Mouse (Mus musculus) thymus, adult 2 months (tissue): Measurements from ENCODE around the gene Aarsd1. TPM values are rescaled to one million over a fixed set of nuclear protein-coding genes. Genes with fewer than 3 reads are reported as not detected.

Experiments
- DNase-seq: peaks from one replicate; pipeline ENCODE4 v3.0.0; 2021
- H3K27ac ChIP-seq: fragments of 200-500 bp; 2 replicates; pipeline ENCODE4 v1.5.1; 2012; ENCODE audit warnings: low read length, control low read depth; ENCODE audit not compliant: control insufficient read depth, insufficient read depth
- H3K27me3 ChIP-seq: fragments of 200-500 bp; 2 replicates; pipeline ENCODE4 v1.6.1; 2012; ENCODE audit warnings: mild to moderate bottlenecking, low read length, moderate library complexity, mixed read lengths; ENCODE audit not compliant: control insufficient read depth, insufficient read depth
- H3K36me3 ChIP-seq: fragments of 200-500 bp; 2 replicates; pipeline ENCODE4 v1.6.1; 2012; ENCODE audit warnings: mild to moderate bottlenecking, low read length, moderate library complexity; ENCODE audit not compliant: control insufficient read depth, insufficient read depth
- H3K4me1 ChIP-seq: fragments of 200-500 bp; replicated peaks from 2 replicates; pipeline ENCODE4 v1.6.1; 2012; ENCODE audit warnings: low read length; ENCODE audit not compliant: control insufficient read depth, insufficient read depth
- H3K4me3 ChIP-seq: fragments of 200-500 bp; 2 replicates; pipeline ENCODE4 v1.5.1; 2012; ENCODE audit warnings: mild to moderate bottlenecking, low read length, control low read depth, moderate library complexity; ENCODE audit not compliant: control insufficient read depth, insufficient read depth
- CTCF ChIP-seq: fragments of 200-500 bp; IDR thresholded peaks from 2 replicates; pipeline ENCODE4 v1.5.1; 2012; ENCODE audit warnings: mild to moderate bottlenecking, control low read depth, low read length, moderate library complexity, borderline replicate concordance; ENCODE audit not compliant: control insufficient read depth, poor library complexity, insufficient read depth; ENCODE audit errors: extremely low read depth
- POLR2A ChIP-seq: fragments of 200-500 bp; IDR thresholded peaks from 2 replicates; pipeline ENCODE4 v1.6.1; 2012; ENCODE audit warnings: mild to moderate bottlenecking, low read length, control low read depth, moderate library complexity; ENCODE audit not compliant: control insufficient read depth, poor library complexity, insufficient read depth; ENCODE audit errors: extremely low read depth
- WGBS: fragments of 180-500 bp; shearing (Covaris S2); methylation state at CpG from one replicate; pipeline ENCODE4 v1.1.7; 2018; 5-methylcytosine and 5-hydroxymethylcytosine counted together
- polyA plus RNA-seq: library from polyadenylated mRNA; depleted of rRNA; stranded (reverse); fragments of >200 nt; gene quantifications from 2 replicates; pipeline ENCODE4 v1.2.3, GENCODE M21; 2012

The Aarsd1 gene
- polyA plus RNA-seq, 1 experiment, result 33.4 TPM

DNA sequence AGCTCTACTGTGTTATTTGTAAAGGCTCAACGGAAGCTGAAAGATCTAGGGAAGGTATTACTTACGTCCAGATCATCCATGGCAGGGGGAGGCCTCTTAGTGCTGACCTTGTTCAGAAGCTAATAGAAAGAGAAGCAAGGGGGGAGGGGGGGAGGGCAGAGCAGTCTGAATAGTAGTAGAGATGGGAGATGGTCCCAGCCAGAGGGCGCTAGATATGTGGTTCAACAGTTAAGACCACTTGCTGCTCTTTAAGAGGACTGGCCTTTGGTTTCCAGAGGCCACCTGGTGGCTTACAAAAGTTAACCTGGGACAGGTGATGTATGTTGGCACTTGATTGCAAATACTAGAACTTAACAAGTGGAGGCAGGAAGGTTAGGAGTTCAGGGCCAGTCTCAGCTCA lies 2.2 kb upstream of the Aarsd1 start:
- 95% methylated on average over 3 of the region's 3 CpGs for WGBS
- Histone ChIP-seq H3K4me1 (peaks cover 11% of the 10 kb centered on the region), H3K4me3 (no peak overlapping the region), H3K36me3 (no peaks in the 10 kb centered on the region), H3K27ac (no peak overlapping the region), H3K27me3 (no peaks in the 10 kb centered on the region)
- DNase-seq, result no peak
- TF ChIP-seq POLR2A, result no peak
- no peak for TF ChIP-seq CTCF

- H3K36me3 ChIP-seq, result no peaks in the 10 kb centered on the region
- H3K4me1 ChIP-seq, result peaks cover 4% of the 10 kb centered on the region
- WGBS, result 84% methylated on average over 6 of the region's 6 CpGs
- H3K27ac ChIP-seq, result no peak overlapping the region
- no peak overlapping the region for H3K4me3 ChIP-seq
- TF ChIP-seq CTCF (no peak), POLR2A (no peak)
- no peak for DNase-seq
- H3K27me3 ChIP-seq, result no peaks in the 10 kb centered on the region
Observed at GRCm38 (mm10) chr11:101418991-101419390, 1.6 kb upstream of the Aarsd1 start.

DNA sequence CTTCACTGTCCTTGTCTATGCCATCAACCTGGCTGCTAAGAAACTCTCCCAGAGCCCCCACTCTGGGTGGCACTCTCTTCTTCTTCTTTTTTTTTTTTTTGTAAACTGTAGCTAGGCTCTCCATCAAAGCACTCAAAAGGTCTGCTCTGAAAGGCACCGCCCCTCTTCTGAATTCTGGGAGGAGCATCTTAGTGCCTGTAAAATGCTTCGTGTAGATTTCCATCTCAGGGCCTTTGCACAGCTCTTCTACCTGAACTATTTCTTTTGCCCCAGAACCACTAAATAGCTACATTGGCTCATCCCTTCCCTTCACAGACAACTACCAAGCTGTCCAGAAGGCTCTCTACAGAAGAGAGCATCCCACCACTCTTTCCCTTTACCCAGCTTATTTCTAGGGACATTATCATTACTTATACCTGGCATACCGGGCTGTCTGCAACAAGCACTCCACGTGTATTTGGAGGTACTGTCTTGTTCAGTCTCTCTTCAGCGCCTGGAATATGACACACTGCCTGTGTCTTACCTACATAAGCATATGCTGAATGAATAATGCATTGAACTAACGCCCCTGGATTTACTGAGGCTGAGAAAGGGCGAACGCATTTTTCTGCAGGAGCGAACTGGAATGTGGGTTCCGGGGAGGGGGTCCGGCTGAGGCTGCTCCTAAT lies 848 bp downstream of the Aarsd1 start:
- H3K36me3 ChIP-seq, result peaks cover 4% of the 10 kb centered on the region; the same call in 1 of the 2 replicates
- under 1% methylated on average over 11 of the region's 11 CpGs for WGBS
- TF ChIP-seq CTCF (no peak), POLR2A (no peak)
- 0 out of 2 replicates have a peak, but pooled peaks cover 3% of the 10 kb centered on the region for H3K4me1 ChIP-seq
- peak; percentile 21 for DNase-seq
- no peaks in the 10 kb centered on the region for H3K27me3 ChIP-seq
- peak overlapping the region; percentile 92 for H3K4me3 ChIP-seq
- H3K27ac ChIP-seq, result no peak overlapping the region

- Histone ChIP-seq H3K36me3 (peaks cover 9% of the 10 kb centered on the region), H3K4me3 (no peak overlapping the region), H3K4me1 (0 out of 2 replicates have a peak, but pooled peaks cover 3% of the 10 kb centered on the region), H3K27me3 (no peaks in the 10 kb centered on the region), H3K27ac (no peak overlapping the region)
- TF ChIP-seq CTCF (no peak), POLR2A (no peak)
- 95% methylated on average over 2 of the region's 2 CpGs for WGBS
- DNase-seq, result no peak
Observed at GRCm38 (mm10) chr11:101415306-101415705, 2.1 kb downstream of the Aarsd1 start.

DNA sequence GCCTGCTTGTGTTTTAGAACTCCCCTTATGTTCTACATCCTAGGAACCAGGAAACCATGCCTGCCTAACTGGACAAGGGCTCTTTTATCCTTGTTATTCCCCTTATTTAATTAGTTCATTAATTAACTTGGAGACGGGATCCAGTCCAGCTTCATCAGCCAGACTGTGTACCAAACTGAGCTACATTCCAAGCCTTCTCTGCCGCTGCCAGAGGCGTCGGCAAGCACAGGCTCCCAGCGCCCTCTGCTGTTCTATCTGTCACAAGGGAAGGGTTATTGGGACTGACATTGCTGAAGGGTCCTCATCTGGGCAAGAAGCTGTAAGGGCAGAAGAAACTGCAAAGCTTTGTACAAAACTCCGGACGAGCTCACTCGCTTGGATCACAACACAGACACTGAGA lies 22.3 kb downstream of the Aarsd1 start:
- TF ChIP-seq POLR2A (no peak), CTCF (peak; percentile 84)
- H3K4me1 ChIP-seq, result no peaks in the 10 kb centered on the region
- H3K27me3 ChIP-seq, result no peaks in the 10 kb centered on the region
- peak; percentile 71 for DNase-seq
- 2% methylated on average over 8 of the region's 8 CpGs for WGBS
- H3K36me3 ChIP-seq, result no peaks in the 10 kb centered on the region
- H3K4me3 ChIP-seq, result no peak overlapping the region
- H3K27ac ChIP-seq, result no peak overlapping the region

DNA sequence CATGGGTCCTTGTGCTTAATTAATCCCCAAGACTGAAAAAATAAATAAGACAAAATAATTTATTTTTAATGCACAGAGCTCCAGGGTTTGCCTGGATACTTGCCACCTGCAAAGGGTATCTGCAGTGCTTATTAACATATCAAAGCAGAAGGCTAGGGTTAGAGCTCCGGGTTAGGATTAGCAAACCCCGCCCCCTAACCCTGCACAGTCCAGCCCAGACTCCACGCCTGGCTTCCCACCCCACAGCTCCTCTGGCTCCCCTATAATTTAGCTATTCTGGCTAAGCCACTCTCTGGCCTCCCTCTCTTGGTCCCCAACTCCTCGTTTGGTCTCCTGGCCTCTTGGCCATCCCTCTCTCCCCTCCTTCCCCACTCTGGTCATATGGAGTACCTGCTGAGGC lies 35.6 kb downstream of the Aarsd1 start:
- 54% methylated on average over 4 of the region's 4 CpGs for WGBS
- DNase-seq, result no peak
- Histone ChIP-seq H3K27ac (no peak overlapping the region), H3K4me1 (no peaks in the 10 kb centered on the region), H3K36me3 (no peaks in the 10 kb centered on the region), H3K27me3 (no peaks in the 10 kb centered on the region; the same call in 1 of the 2 replicates), H3K4me3 (no peak overlapping the region)
- TF ChIP-seq CTCF, result no peak
- TF ChIP-seq POLR2A, result no peak
